Mouse (Mus musculus) right cerebral cortex, postnatal 4 days (tissue): ENCODE results near the gene Ung.

ENCODE experiments used
- DNase-seq: peaks from one replicate; pipeline ENCODE4 v3.0.0-alpha.2; 2022

The Ung gene

DNA sequence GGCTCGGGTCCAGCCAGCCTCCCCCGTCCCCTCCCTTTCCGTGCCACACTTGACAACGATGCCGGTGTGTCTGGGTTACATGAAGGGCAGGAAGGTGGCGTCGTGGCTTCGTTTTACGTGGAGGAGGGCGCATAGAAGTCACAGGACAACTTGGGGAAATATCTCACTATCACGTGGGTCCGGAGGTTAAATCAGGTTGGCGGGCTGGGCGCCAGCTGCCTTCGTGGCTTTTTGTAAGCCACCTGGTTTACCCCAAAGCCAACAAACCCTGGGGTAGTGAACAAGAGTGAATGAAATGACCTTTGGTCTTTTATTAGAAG is 1.3 kb downstream of the Ung start:
- peak; percentile 40 for DNase-seq

DNA sequence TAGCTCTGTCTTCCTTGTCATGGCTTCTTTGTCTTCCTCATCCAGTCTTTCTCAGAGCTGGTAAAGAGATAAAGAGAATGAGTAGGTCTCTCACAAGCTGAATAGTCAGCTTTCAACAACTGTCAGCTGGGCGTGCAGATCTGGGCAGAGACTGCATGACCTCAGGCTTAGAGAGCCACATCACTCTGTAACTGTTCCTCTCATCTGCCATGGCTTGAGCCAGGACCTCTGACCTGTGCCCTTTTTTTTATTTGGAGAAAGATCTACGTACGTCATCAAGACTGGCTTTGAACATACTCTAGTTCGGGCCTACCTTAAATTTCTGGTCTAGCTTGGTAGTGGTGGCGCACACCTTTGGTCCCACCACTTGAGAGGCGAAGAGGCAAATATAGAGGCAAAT is 2.7 kb downstream of the Ung start:
- no peak for DNase-seq

DNA sequence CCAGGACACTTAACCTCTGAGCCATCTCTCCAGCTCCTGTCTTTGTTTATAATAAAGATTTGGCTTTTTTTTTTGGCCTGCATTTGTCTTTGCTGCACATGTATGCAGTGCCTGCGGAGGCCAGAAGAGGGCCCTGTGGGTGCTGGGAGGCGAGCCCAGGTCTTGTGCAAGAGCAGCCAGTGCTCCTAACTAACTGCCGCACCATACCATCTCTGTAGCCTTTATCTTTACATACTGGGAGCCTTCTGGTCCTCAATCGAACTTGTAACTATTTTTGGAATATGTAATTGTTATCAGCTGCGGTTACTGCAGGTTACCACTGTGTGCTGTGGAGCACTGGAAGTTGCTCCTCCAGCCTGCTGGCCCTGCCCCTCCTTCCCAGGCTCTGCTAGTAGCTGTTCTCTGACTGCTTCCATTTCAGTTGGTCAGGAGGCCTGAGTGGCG is 3.9 kb downstream of the Ung start:
- DNase-seq: peak; percentile 55

DNA sequence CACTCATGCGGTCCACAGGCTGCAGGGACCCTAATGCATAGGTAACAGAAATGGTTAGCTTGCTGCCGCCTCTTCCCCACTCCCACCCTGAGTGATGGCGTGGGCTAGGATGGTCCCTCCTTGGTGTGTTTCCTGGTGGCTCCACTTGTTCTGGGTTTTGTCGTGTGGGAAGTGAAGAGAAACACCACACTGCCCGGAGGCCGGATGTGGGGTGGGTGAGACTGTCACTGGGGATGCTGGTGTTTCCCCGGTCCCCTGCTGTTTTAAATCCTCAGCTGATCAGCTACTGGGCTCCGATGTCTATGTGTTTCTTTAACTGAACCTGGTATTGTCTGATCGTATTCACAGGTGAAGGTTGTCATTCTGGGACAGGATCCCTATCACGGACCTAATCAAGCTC is 5.3 kb downstream of the Ung start:
- no peak for DNase-seq

DNA sequence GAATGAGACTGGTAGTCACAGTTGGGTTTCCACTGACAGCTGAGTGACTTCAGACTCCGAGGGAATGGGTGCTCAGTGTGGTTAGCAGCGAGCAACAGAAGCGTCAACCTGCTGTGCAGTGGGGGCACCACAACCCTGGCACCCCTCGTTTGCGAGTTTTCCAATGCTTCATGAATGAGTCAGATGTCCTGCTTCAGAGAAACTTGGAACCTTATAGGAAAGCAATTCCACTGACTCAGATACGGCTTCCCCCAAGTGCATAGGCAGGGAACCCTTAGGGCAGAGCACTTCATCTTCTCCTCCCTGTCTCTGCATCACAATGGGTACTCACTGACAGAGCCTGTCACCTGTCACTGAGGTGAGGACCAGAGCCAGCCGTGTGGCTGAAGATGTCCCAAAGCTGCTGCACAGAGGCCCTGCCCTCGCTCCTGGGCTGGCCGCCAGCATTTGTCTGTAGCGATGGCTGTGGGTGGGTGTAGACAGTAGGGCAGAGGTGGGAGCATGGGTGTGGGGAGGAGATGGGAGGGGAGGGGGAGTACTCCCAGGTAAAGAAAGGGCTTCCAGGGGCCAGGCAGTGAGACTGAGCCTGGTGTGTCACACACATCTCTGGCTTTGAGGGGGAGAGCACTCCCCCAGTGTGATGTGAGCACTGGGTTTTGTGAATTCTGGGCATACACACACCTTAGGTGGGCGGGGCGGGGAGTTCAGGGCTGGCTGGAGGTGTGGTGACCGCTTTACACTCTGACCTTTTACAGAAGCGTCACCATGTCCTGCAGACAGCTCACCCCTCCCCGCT is 7.5 kb downstream of the Ung start:
- DNase-seq: no peak

DNA sequence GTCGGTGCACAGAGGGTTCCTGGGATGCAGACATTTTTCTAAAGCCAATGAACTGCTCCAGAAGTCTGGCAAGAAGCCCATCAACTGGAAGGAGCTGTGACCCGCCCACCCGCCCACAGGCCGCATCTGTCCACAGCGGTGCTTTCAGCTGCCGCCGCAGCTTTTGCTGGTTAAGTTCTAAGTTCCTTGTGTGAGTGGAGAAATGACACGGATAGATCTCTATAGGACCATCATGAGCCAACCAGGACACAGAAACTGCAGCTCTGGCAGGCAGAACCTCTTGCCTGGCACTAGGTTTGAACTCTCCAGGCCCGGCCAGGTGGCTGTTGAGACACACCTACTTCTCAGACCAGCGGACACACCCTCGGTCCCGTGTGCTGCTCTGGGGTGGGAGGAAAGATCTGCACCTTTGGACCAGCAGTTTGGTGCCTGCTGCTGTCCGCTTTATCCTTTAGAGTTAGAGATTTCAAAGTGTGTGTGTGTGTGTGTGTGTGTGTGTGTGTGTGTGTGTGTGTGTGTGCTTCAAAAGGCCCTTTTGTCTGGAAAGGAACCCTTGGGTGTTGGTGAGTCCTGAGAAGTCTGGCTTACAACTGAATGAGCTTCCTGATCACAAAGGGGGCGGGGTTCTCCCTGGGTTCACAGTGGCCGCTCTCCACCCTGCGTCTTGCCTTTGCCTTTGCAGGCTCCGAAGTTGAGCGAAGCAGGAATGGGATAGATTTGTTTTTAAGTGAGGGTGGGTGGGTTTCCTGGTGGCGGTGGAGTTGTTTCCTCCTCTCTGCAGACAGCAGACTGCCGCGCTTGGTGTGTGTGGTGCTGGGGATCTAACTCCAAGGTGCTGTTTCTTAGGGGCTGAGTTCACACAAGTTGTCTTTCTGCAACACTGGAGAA is 8.3 kb downstream of the Ung start:
- DNase-seq: no peak

DNA sequence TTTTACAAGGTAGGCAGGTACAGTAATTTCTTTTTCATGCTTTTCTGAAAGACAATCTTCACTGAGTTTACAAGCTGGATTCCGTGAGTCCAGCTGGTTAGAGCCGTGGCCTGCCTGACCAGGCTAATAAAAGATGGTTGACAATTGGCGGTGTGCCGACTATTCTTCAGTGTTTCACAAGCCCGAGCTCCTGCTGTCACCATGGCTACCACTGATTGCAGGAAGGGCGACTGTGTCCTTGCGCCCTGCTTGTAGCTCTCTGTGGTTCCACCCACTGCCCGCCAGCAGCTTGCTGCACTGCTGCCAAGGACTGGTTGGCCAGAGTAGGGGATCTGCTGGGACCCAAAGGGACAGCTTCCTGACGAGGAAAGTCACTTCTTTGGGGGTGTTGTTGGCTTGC is 9.0 kb downstream of the Ung start:
- DNase-seq: peak; percentile 78

DNA sequence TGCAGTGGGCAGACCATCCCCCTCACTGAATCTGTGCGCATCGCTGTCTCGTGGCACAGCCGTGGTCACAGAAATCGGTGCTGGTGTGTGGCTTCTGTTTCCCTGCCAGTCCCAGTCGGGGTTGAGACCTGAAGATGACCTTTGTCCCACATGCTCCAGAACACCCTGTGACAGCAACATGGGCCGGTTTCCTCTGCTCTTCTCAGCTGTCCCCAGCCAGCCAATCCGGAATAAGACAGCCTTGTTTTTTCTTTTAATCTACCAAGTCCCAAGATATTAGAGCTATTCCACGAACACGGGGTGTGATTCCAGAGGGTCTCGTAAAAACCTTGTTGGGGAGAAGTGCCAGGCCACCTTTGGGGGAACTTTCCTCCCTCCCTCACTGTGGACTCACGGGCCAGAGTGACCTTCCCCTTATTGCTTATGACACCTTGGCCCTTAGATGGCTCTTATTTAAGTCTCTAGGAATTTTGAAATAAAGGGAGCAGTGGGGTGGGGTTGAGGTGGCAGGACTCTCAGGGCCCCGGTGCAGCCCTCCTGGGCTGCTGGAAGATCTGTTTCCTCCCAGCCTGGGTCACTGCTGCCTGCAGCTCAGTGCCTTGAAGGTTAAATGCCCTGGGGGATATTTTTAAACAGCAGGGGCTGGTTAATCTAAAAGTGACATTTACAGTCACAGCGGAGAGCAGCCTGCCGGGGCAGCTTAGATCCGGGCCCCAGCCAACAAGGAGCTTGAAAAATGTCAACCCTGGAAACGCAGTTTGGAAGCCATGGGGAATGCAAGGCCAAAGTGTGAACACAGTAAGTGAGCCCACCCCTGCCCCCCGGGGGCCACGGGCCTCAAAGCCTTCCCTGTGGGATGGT is 16.1 kb downstream of the Ung start, which contains the start of gene Acacb:
Gene Acacb, plus strand, starts transcription at position 508 of the 861 bp plus-strand sequence.
- no peak for DNase-seq

DNA sequence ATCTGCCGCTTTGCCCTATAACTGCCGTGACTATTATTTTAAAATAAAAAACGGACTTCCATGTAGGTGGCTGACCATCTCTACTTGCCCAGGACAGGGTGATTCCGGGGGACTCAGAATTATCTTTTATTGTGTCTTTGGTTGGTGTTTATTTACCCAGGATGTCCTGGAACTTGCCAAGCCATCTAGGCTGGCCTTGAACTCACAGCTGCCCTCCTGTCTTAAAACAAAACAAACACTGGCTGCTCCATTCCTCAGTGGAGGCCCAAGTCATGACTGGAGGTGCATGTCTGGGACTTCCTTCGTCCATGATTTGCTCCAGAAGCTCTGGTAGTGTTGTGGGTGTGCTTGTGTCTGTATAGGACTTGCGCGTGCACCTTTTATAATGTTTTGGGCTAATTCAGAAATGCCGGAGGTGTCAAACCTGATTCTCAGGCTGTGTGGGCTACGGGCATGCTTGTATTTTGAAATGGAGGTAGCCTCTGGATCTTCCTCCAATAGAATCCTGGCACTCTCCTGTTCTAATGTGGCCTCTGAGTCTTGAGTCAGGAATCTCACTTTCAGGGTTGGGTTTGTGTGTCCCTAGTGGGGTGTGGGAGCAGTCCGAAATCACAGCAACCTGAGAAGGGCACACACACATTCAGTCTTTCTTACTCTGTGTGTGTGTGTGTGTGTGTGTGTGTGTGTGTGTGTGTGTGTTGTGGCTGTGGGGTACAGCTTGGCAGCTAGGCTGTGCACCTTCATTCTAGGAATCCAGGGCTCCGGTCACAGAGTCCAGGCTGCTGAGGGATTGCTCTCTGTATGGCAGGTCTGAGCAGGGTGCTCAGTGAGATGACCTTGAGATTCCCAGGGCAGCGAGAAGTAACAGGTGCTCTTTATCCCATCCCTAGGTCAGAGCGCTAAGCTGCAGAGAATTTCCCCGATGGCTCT is 17.1 kb downstream of the Ung start:
- no peak for DNase-seq

DNA sequence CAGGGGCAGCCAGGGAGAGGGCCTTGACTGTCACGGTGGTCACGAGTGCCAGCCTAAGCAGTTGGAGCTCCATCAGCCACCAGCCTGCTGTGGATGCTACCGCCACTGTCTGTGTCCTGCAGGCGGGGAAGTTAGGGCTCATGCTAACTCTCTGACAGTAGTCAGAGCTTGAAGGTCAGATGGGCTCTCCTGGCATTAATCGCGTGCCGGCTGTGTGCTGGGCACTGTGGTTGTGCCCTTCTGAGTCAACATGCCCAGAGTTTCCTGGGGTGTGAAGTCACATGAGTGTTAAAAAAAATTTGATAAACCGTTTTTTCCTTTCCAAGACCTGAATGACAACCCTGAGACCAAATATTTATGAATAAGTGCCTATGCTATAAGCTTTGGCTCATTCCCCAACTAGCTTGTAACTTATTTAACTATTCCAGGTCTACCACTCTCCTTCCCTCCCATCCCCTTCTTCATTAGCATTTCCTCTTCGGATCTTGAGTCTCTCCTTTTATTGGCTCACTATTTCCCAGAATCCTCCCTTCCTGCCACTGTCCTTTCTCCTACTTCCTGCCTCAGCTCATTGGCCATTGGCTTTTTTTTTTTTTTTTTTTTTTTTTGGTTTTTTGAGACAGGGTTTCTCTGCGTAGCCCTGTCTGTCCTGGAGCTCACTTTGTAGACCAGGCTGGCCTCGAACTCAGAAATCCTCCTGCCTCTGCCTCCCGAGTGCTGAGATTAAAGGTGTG is 22.3 kb downstream of the Ung start:
- DNase-seq: no peak

DNA sequence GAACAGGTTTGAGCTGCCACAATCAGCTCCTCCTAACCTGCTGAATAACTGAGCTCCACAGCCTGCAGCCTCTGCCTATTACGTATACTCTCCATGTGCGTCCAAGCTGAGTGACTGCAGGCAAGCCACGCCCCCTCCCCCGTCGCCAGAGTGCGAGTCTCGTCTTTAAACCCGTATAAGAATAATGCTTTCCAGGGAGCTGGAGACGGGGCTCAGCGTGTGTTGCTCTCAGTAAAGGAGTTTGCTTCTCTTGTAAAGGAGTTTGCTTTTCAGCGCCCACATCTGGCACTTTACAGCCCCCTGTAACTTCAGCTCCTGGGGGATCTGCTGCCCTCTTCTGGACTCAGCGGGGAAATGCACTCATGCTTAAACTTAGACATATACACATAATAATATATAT is 23.3 kb downstream of the Ung start:
- peak; percentile 23 for DNase-seq

DNA sequence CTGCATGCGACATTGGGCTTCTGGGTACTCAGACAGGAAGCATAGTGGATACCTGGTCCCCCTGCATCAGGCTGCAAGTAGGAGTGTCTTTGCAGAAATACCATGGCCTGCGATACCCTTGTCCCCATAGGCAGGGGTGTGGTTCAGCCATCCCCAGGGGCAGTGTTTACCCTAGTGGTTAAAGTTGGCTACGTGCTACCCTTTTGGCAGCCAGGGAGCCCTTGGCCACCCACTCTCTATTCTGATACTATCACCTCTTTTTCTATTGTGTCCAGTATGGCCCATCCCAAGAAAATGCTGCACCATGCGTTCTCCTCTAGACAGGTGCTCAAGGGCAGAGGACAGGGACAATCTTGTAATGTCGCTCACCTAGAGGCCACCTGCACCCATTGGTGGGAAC is 24.6 kb downstream of the Ung start:
- DNase-seq: no peak

DNA sequence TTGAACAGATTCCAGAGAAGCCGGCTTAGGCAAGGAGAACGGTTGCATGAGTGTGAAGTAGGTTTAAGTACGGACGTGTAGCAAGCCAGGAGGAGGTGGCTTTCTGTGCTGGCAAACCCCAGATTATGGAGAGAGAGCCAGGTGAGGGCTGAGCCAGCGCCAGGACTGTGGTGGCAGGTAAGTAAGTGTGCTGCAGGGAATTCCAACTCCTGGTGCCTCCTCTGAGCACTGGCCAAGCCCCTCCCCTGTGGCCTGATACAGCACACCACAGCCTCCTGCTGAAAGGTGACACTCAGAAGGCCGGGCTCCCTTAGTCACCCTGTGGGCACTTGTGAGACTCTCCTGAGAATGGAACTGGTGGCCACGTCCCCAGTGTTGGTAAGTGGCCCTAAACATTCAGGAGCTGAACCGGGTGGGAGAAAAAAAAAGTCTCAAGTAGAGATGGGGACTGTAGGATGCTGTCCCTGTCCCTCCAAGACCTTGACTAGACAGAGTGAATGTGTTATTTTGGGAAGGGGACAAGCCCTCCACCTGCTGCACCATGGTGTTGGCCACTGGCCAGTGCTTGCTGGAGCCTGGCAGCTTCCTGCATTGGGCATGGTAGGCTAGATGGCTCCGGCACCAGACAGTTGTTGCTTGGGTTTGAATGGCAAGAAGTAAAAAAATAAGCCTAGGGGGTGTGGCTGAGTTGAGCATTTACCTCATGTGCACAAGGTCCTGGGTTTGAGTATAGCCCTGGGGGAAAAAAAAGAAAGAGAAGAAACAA is 25.2 kb downstream of the Ung start:
- DNase-seq: no peak

DNA sequence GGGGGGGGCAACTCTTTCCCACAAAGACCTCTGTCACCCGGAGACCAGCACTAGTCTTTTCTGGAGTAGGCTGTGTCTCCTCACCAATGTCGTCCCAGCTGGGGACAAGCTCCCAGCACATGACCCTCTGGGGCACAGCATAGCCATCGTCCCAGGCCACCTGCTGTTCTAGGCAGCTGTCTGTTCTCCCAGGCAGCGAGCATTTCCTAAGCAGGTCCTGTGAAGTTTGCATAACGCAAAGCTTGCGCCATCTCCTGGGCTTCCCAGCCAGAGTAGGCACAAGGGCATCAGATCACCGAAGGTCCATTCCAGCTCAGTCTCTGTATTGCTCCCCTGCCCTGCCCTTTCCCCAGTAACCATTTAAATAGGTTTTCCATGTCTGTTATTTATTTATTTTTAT is 27.1 kb downstream of the Ung start:
- no peak for DNase-seq

DNA sequence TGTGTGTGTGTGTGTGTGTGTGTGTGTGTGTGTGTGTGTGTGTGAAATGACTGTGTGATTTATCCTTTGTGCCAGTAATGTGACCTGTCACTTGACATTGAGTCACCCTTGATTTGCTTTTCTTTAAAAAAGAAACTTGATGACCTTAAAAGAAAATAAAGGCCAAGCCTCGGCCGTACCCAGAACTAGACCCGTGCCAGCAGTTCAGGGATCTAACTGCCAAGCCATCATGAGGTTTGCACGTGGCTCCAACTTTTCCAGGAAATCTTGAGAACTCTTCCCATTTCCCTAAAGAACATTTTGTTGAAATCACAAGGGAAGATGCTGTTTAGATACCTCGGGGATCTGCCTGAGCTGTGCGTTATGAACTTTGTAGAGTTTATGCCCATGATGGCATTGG is 31.2 kb downstream of the Ung start:
- no peak for DNase-seq

DNA sequence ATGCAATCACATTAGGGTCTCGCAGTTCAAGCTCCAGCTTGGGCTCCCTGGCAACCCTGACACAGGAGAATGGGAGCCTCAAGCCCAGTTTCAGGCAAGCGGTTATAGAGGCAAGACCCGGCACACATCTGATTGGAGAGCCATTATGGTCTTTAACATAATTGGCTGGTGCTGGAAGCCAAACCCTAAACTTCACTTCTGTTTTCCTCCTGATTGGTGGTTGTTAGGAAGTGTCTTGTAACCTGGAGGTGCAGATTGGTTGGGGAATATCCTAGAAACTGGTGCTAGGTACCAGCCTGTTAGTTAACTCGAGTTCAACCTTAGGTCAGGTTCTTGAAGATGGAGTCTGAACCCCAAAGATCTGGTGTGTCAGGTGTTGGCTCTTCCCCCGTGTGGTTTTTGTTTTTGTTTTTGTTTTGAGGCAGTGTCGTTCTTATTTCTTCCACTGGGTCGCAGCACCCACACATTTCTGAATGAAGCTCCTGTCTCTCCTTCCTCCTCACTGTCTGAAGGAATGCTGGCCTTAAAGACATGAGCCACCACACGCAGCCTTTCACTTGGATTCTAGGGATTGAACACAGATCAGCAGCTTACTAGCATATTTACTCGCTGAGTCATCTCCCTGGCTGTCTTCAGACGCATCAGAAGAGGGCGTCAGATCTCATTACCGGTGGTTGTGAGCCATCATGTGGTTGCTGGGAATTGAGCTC is 32.1 kb downstream of the Ung start:
- DNase-seq: no peak

DNA sequence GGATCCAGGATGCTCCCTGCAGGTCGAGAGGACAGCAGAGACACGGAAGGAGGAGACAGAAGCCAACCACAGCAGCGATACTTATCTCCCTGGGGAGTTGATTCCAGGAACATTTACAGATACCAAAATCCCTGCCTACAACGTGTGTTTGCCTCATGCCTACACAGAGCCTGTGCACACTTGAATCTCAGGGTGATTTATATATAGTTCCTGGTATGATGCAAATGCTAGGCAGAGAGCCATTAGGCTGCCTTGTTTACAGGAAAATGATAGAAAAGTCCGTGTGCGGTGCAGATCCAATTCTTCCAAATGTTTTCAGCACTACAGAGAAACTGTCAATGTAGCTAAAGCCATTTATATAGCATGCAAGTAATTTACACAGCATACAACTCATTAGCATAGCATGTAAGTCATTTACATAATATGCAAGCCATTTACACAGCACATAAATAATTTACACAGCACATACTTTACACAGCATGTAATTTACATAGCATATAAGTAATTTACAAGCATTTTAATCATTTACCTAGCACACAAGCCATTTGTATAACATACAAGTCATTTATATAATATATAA is 33.0 kb downstream of the Ung start:
- no peak for DNase-seq

DNA sequence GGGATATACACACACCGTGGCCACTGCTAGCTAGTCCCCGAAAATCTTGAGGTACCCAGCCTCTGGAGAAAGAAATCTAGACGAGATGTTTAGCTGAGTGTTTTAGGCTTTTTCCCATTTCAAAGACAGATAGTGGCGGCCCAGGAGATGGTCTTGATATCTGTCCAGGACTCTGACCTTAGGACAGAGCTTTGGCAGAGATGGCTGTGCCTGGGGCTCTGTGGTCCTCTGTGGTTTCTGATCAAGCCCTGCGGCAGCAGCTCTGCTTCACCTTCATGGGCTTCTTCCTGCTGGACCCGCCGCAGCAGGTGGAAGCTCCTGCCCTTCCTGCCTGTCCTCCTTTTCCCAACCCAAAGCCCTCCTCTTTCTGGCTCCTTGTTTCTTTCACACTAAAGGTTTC is 40.2 kb downstream of the Ung start:
- DNase-seq: no peak

DNA sequence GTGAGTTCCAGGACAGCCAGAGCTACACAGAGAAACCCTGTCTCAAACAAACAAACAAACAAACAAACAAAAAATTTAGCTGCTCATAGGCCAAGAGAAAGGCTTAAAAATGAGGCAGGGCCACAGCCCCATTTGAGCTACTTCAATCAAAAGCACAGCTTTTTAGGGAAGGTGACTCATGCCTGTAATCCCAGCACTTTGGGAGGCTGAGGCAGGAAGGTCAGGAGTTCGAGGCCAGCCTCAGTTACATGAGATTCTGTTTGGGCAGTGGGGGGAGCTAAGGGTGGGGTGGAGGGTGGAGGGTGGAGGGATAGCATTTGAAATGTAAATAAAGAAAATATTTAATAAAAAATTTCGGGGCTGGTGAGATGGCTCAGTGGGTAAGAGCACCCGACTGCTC is 42.8 kb downstream of the Ung start:
- no peak for DNase-seq

DNA sequence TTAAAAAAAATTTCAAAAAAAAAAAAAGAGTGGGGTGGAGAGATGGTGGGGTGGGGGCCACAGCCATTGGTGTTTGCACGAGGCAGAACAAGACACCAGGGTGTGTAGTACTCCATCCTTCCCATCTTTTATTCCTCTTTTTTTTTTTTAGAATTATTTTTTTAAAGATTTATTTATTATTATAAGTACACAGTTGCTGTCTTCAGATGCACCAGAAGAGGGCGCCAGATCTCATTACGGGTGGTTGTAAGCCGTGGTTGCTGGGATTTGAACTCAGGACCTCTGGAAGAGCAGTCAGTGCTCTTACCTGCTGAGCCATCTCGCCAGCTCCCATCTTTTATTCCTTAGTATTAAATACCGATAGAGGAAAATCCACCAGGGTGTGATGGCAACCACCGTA is 43.3 kb downstream of the Ung start:
- DNase-seq: no peak
